Mouse (Mus musculus) gastrocnemius, postnatal 4 days (tissue): ENCODE data around the gene Mpzl3. TPM values are rescaled to one million over a fixed set of nuclear protein-coding genes. Genes with fewer than 3 reads are reported as not detected.

Source experiments
- total RNA-seq, 2 experiments: library from RNA; stranded (reverse); gene quantifications; 2 replicates each; pipeline ENCODE4 v1.2.3; 2021

The Mpzl3 gene
- total RNA-seq, 2 experiments from 2014 or later: 0.93 to 1.3 TPM

Other genes starting within 250 kb of the Mpzl3 start
- 10 to 100 TPM; 27.6 to 31.5 TPM for gene Kmt2a, start 173.9 kb upstream of the Mpzl3 start, total RNA-seq
- gene Atp5l, start 134.4 kb upstream of the Mpzl3 start, total RNA-seq: 100 to 1,000 TPM; 631 to 643 TPM
- 10 to 100 TPM; 41.2 to 43.0 TPM for gene Ube4a, start 89.6 kb upstream of the Mpzl3 start, total RNA-seq
- under 1 TPM in 1 of 2 experiments, not detected in 1; 0.88 TPM for gene Cd3g, start 74.8 kb upstream of the Mpzl3 start, total RNA-seq
- gene Cd3d, start 73.4 kb upstream of the Mpzl3 start, total RNA-seq: under 1 TPM in 1 of 2 experiments, not detected in 1; 0.42 TPM
- gene Cd3e, start 45.6 kb upstream of the Mpzl3 start, total RNA-seq: 1 to 10 TPM in 1 of 2 experiments, under 1 TPM in 1; 0.39 to 1.1 TPM
- gene Mpzl2, start 15.4 kb upstream of the Mpzl3 start, total RNA-seq: under 1 TPM in 1 of 2 experiments, not detected in 1; 0.31 TPM
- gene Jaml, start 24.0 kb downstream of the Mpzl3 start, total RNA-seq: under 1 TPM; 0.54 to 0.57 TPM
- 1 to 10 TPM; 1.9 to 2.0 TPM for gene Scn2b, start 62.6 kb downstream of the Mpzl3 start, total RNA-seq
- 10 to 100 TPM; 23.5 to 26.0 TPM for gene Scn4b, start 83.2 kb downstream of the Mpzl3 start, total RNA-seq
- under 1 TPM in 1 of 2 experiments, not detected in 1; 0.21 TPM for gene BC049352, start 126.8 kb downstream of the Mpzl3 start, total RNA-seq
- gene Tmprss4, start 148.9 kb downstream of the Mpzl3 start, total RNA-seq: not detected
- 1 to 10 TPM; 1.7 to 1.8 TPM for gene Il10ra, start 214.0 kb downstream of the Mpzl3 start, total RNA-seq